Mouse (Mus musculus) neural tube, embryonic 12.5 days (tissue): ENCODE measurements around the gene Gm28038. TPM values are rescaled to one million over a fixed set of nuclear protein-coding genes. Genes with fewer than 3 reads are reported as not detected.

ENCODE experiments used
- ATAC-seq: fragments of 200-750 bp; cut with Nextera tagmentation; 2 replicates; pipeline ENCODE4 v1.8.0; 2017; ENCODE audit warnings: low read depth, mild to moderate bottlenecking, moderate TSS enrichment, moderate library complexity; ENCODE audit not compliant: low FRiP score
- H3K27ac ChIP-seq: fragments of 300-500 bp; sonication (generic); 2 replicates; pipeline ENCODE4 v1.5.1; 2016
- H3K27me3 ChIP-seq: fragments of 300-500 bp; sonication (generic); replicated peaks from 2 replicates; pipeline ENCODE4 v1.6.1; 2016; ENCODE audit warnings: mild to moderate bottlenecking
- H3K36me3 ChIP-seq: fragments of 300-500 bp; sonication (generic); 2 replicates; pipeline ENCODE4 v1.6.1; 2016; ENCODE audit warnings: mild to moderate bottlenecking
- H3K4me1 ChIP-seq: fragments of 300-500 bp; sonication (generic); 2 replicates; pipeline ENCODE4 v1.6.1; 2016
- H3K4me2 ChIP-seq: fragments of 300-500 bp; sonication (generic); replicated peaks from 2 replicates; pipeline ENCODE4 v1.6.1; 2016; ENCODE audit warnings: mild to moderate bottlenecking
- H3K4me3 ChIP-seq: fragments of 300-500 bp; sonication (generic); 2 replicates; pipeline ENCODE4 v1.5.1; 2016
- H3K9ac ChIP-seq: fragments of 300-500 bp; sonication (generic); 2 replicates; pipeline ENCODE4 v1.6.1; 2016; ENCODE audit warnings: mild to moderate bottlenecking
- H3K9me3 ChIP-seq: fragments of 300-500 bp; sonication (generic); 2 replicates; pipeline ENCODE4 v1.6.1; 2016; ENCODE audit warnings: mild to moderate bottlenecking
- WGBS: fragments of 180-500 bp; shearing (Covaris S2); methylation state at CpG from one replicate; pipeline ENCODE4 v1.1.7; 2016; 5-methylcytosine and 5-hydroxymethylcytosine counted together
- polyA plus RNA-seq: library from polyadenylated mRNA; unstranded; fragments of >200 nt; fragmentation: Nextera tagmentation; extraction: Ambion mirVana; gene quantifications from 2 replicates; pipeline ENCODE4 v1.2.1, GENCODE M21; 2016

Gene Gm28038
- polyA plus RNA-seq, 1 experiment from 2014 or later = not detected

DNA sequence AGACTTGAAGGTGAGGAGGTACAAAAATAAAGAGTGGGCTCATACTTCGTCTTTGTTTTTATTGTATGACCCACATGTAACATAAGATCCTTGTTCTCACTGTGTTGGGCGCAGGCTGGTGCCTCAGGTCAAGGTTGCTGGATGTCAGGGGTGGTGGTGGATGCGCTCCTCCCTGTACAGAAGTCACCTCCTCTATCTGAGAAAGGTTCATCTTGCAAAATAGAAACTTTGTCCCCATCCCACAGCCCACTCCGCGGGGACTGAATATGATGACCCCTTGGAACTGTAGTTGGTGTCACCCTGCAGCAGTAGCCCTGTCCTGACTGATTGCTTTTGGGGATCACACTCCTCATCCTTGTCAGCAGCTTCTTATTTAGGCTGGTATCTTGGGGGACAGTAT, 33.8 kb upstream of the Gm28038 start:
- H3K9ac ChIP-seq = no peak overlapping the region
- no peaks in the 10 kb centered on the region for H3K27me3 ChIP-seq
- H3K36me3 ChIP-seq = peaks cover 74% of the 10 kb centered on the region
- ATAC-seq = no peak
- H3K27ac ChIP-seq = no peak overlapping the region
- 95% methylated on average over 5 of the region's 5 CpGs for WGBS
- no peak overlapping the region for H3K4me2 ChIP-seq
- no peak overlapping the region for H3K4me3 ChIP-seq
- H3K9me3 ChIP-seq = no peaks in the 10 kb centered on the region
- H3K4me1 ChIP-seq = 0 out of 2 replicates have a peak, but pooled peaks cover 9% of the 10 kb centered on the region

- Histone ChIP-seq H3K4me3 (no peak overlapping the region), H3K27ac (no peak overlapping the region), H3K36me3 (peaks cover 73% of the 10 kb centered on the region), H3K4me1 (0 out of 2 replicates have a peak, but pooled peaks cover 6% of the 10 kb centered on the region), H3K9ac (no peak overlapping the region), H3K9me3 (no peaks in the 10 kb centered on the region), H3K4me2 (no peak overlapping the region), H3K27me3 (no peaks in the 10 kb centered on the region)
- no peak for ATAC-seq
- 73% methylated on average over 4 of the region's 4 CpGs for WGBS
These were observed 33.2 kb upstream of the Gm28038 start for GRCm38 (mm10) chr2:30247681-30248080.

DNA sequence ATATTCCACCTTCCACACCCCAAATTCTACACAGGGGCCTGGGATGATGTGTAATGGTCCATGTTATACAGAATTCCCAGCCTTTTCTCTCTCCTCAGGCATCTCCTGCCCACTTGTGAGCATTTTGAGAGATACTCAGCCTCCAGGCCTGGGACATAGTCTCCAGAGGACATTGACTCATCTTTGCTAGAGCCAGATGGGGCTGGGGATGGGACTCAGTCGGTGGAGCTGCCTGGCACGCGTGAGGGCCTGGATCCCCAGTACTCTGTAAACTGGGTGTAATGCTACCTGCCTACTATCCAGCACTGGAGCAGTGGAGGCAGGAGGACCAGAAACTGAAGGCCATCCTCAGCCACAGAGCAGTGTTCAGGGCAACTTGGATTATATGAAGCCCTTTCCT, 31.7 kb upstream of the Gm28038 start:
- H3K27ac ChIP-seq = no peak overlapping the region
- peaks cover 63% of the 10 kb centered on the region for H3K36me3 ChIP-seq
- no peaks in the 10 kb centered on the region for H3K9me3 ChIP-seq
- 95% methylated on average over 3 of the region's 3 CpGs for WGBS
- H3K4me1 ChIP-seq = 0 out of 2 replicates have a peak, but pooled peaks cover 6% of the 10 kb centered on the region
- no peak overlapping the region for H3K9ac ChIP-seq
- no peaks in the 10 kb centered on the region for H3K27me3 ChIP-seq
- H3K4me2 ChIP-seq = no peak overlapping the region
- no peak for ATAC-seq
- H3K4me3 ChIP-seq = no peak overlapping the region

- WGBS = 89% methylated on average over 10 of the region's 10 CpGs
- ATAC-seq = no peak
- Histone ChIP-seq H3K9ac (no peak overlapping the region), H3K36me3 (peaks cover 66% of the 10 kb centered on the region), H3K4me1 (0 out of 2 replicates have a peak, but pooled peaks cover 5% of the 10 kb centered on the region), H3K9me3 (no peaks in the 10 kb centered on the region), H3K4me3 (no peak overlapping the region), H3K27me3 (no peaks in the 10 kb centered on the region), H3K4me2 (no peak overlapping the region), H3K27ac (no peak overlapping the region)
These were observed 30.4 kb upstream of the Gm28038 start for GRCm38 (mm10) chr2:30250166-30251128.

GRCm38 (mm10) chr2:30251417-30252104, 29.3 kb upstream of the Gm28038 start:
- ATAC-seq = no peak
- 70% methylated on average over 5 of the region's 5 CpGs for WGBS
- no peak overlapping the region for H3K27ac ChIP-seq
- no peaks in the 10 kb centered on the region for H3K9me3 ChIP-seq
- peaks cover 72% of the 10 kb centered on the region for H3K36me3 ChIP-seq
- no peaks in the 10 kb centered on the region for H3K4me1 ChIP-seq
- no peaks in the 10 kb centered on the region for H3K27me3 ChIP-seq
- H3K4me2 ChIP-seq = no peak overlapping the region
- no peak overlapping the region for H3K4me3 ChIP-seq
- H3K9ac ChIP-seq = no peak overlapping the region

DNA sequence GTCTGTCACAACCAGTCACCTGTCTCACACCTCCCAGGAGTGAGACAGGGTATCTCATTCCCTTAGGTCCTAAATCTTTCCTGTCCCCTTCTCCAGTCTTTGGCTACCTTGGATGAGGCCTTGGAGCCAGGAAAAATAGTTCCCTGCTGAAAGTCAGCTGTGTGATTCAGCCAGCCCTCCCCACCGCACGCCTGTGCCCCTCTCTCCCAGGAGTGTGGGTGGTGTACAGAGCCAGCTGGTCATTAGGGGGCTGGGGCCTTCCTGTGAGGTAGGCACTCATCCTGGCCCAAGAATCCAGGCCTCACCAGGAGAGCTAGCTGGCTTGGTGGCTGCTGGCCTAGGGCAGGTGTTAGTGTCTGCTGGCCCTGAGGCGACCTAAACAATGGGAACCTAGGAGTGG, 28.3 kb upstream of the Gm28038 start:
- Histone ChIP-seq H3K4me3 (no peak overlapping the region), H3K27ac (no peak overlapping the region), H3K9me3 (no peaks in the 10 kb centered on the region), H3K36me3 (peaks cover 76% of the 10 kb centered on the region), H3K27me3 (no peaks in the 10 kb centered on the region), H3K4me2 (no peak overlapping the region), H3K4me1 (no peaks in the 10 kb centered on the region; the same call in 1 of the 2 replicates), H3K9ac (no peak overlapping the region)
- 82% methylated on average over 3 of the region's 3 CpGs for WGBS
- no peak for ATAC-seq

GRCm38 (mm10) chr2:30253809-30254208, 27.0 kb upstream of the Gm28038 start:
- no peak for ATAC-seq
- Histone ChIP-seq H3K4me2 (no peak overlapping the region), H3K36me3 (peaks cover 76% of the 10 kb centered on the region), H3K4me3 (no peak overlapping the region), H3K27me3 (no peaks in the 10 kb centered on the region), H3K9ac (no peak overlapping the region), H3K27ac (no peak overlapping the region), H3K9me3 (no peaks in the 10 kb centered on the region), H3K4me1 (no peaks in the 10 kb centered on the region; the same call in 1 of the 2 replicates)
- WGBS = 88% methylated on average over 5 of the region's 5 CpGs

GRCm38 (mm10) chr2:30255631-30256395, 25.0 kb upstream of the Gm28038 start:
- Histone ChIP-seq H3K4me1 (no peaks in the 10 kb centered on the region; the same call in 1 of the 2 replicates), H3K4me3 (no peak overlapping the region), H3K9me3 (no peaks in the 10 kb centered on the region), H3K4me2 (no peak overlapping the region), H3K27me3 (no peaks in the 10 kb centered on the region), H3K27ac (no peak overlapping the region), H3K9ac (no peak overlapping the region), H3K36me3 (peaks cover 77% of the 10 kb centered on the region)
- ATAC-seq = no peak
- WGBS = 98% methylated on average over 42 of the region's 42 CpGs

DNA sequence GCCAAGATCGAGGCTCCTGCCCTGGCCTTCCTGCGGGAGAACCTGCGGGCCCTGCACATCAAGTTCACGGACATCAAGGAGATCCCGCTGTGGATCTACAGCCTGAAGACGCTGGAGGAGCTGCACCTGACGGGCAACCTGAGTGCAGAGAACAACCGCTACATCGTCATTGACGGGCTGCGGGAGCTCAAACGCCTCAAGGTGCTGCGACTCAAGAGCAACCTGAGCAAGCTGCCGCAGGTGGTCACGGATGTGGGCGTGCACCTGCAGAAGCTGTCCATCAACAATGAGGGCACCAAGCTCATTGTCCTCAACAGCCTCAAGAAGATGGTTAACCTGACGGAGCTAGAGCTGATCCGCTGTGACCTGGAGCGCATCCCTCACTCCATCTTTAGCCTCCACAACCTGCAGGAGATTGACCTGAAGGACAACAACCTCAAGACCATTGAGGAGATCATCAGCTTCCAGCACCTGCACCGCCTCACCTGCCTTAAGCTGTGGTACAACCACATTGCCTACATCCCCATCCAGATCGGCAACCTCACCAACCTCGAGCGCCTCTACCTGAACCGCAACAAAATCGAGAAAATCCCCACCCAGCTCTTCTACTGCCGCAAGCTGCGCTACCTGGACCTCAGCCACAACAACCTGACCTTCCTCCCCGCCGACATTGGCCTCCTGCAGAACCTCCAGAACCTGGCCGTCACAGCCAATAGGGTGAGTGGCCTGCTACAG, 24.1 kb upstream of the Gm28038 start:
- Histone ChIP-seq H3K9ac (no peak overlapping the region), H3K4me3 (no peak overlapping the region), H3K4me1 (no peaks in the 10 kb centered on the region; the same call in 1 of the 2 replicates), H3K27me3 (no peaks in the 10 kb centered on the region), H3K4me2 (no peak overlapping the region), H3K36me3 (peaks cover 84% of the 10 kb centered on the region), H3K9me3 (no peaks in the 10 kb centered on the region), H3K27ac (no peak overlapping the region)
- no peak for ATAC-seq
- 97% methylated on average over 30 of the region's 30 CpGs for WGBS

GRCm38 (mm10) chr2:30257699-30258460, 23.0 kb upstream of the Gm28038 start:
- peaks cover 84% of the 10 kb centered on the region for H3K36me3 ChIP-seq
- no peaks in the 10 kb centered on the region; the same call in 1 of the 2 replicates for H3K4me1 ChIP-seq
- H3K27ac ChIP-seq = no peak overlapping the region
- ATAC-seq = no peak
- no peak overlapping the region for H3K9ac ChIP-seq
- 91% methylated on average over 7 of the region's 7 CpGs for WGBS
- no peak overlapping the region for H3K4me3 ChIP-seq
- no peak overlapping the region for H3K4me2 ChIP-seq
- H3K9me3 ChIP-seq = no peaks in the 10 kb centered on the region
- H3K27me3 ChIP-seq = no peaks in the 10 kb centered on the region

DNA sequence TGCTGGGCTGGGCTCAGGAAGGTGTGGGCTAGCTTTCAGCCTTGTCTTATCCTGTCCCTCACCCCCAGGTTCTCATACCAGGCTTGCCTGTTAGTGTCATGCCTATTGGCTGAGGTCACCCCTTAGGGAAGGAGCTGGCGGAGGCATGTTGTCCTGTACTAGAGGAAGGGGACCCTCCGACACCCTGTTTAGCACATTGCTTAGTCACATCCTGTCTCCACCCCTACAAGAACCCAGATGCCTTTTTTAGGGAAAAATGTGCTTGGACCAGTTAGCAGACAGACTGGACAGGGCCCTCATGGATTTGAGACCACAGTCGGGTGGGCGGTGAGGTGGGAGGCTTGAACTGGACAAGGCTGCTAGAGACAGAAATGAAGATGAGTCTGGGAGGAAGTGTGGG, 22.2 kb upstream of the Gm28038 start:
- Histone ChIP-seq H3K4me1 (no peaks in the 10 kb centered on the region; the same call in 1 of the 2 replicates), H3K27ac (no peak overlapping the region), H3K4me3 (no peak overlapping the region), H3K9me3 (no peaks in the 10 kb centered on the region), H3K27me3 (no peaks in the 10 kb centered on the region), H3K36me3 (peaks cover 88% of the 10 kb centered on the region), H3K4me2 (no peak overlapping the region), H3K9ac (no peak overlapping the region)
- WGBS = 92% methylated on average over 4 of the region's 4 CpGs
- no peak for ATAC-seq
